Mouse (Mus musculus) myocyte (in vitro differentiated cells): ENCODE measurements at regions not wholly inside any gene's neighbourhood (a gene's known extent, or its start where the extent isn't known, plus 50 kb on each side); places are given as distances from the start of the nearest gene placed in this dataset.
A peak's percentile ranks its signal among the peaks of the same experiment; 100 is the strongest.

ENCODE experiments used
- H3K27me3 ChIP-seq: one replicate; pipeline ENCODE4 v1.6.1; 2011; ENCODE audit not compliant: control insufficient read depth, insufficient read depth, insufficient read length
- H3K36me3 ChIP-seq: one replicate; pipeline ENCODE4 v1.6.1; 2011; ENCODE audit not compliant: control insufficient read depth, insufficient read depth
- H3K4me2 ChIP-seq: one replicate; pipeline ENCODE4 v1.6.1; 2011; ENCODE audit warnings: low read depth, control low read depth
- H3K4me3 ChIP-seq: one replicate; pipeline ENCODE4 v1.5.1; 2011; ENCODE audit warnings: mild to moderate bottlenecking, control low read depth, moderate library complexity
- H3K79me2 ChIP-seq: one replicate; pipeline ENCODE4 v1.6.1; 2011; ENCODE audit not compliant: control insufficient read depth, insufficient read depth
- H3ac ChIP-seq: one replicate; pipeline ENCODE4 v1.6.1; 2011; ENCODE audit not compliant: control insufficient read depth, insufficient read length
- CEBPB ChIP-seq: IDR thresholded peaks from 2 replicates; pipeline ENCODE4 v1.6.1; 2011; ENCODE audit warnings: mild to moderate bottlenecking, moderate library complexity; ENCODE audit not compliant: poor library complexity, insufficient read depth, severe bottlenecking
- E2F4 ChIP-seq: IDR thresholded peaks from one replicate; pipeline ENCODE4 v1.6.1; 2011; ENCODE audit warnings: mild to moderate bottlenecking, control low read depth, moderate library complexity; ENCODE audit not compliant: insufficient read depth
- MAX ChIP-seq: IDR thresholded peaks from one replicate; pipeline ENCODE4 v1.6.1; 2011; ENCODE audit warnings: low read depth, mild to moderate bottlenecking, control low read depth
- MYOD1 ChIP-seq, 3 experiments: IDR thresholded peaks; one replicate each; pipeline ENCODE4 v1.6.1; 2011; ENCODE audit warnings: control low read depth in 2 of 3, low read depth in 2 of 3, mild to moderate bottlenecking in 2 of 3, moderate library complexity in 1 of 3; ENCODE audit not compliant: insufficient read length in 2 of 3, control insufficient read depth in 1 of 3
- MYOG ChIP-seq, 3 experiments: IDR thresholded peaks; one replicate each; pipeline ENCODE4 v1.6.1; 2011; ENCODE audit warnings: control low read depth in 2 of 3, low read depth in 2 of 3, mild to moderate bottlenecking in 2 of 3; ENCODE audit not compliant: insufficient read length in 2 of 3, control insufficient read depth in 1 of 3, insufficient read depth in 1 of 3
- POLR2A ChIP-seq: IDR thresholded peaks from one replicate; pipeline ENCODE4 v1.6.1; 2011; ENCODE audit warnings: low read depth, mild to moderate bottlenecking, control low read depth, moderate library complexity; ENCODE audit not compliant: insufficient read length
- POLR2AphosphoS2 ChIP-seq: IDR thresholded peaks from one replicate; pipeline ENCODE4 v1.6.1; 2011; ENCODE audit warnings: low read depth, control low read depth; ENCODE audit not compliant: insufficient read length
- REST ChIP-seq: IDR thresholded peaks from one replicate; pipeline ENCODE4 v1.6.1; 2011; ENCODE audit warnings: mild to moderate bottlenecking, control low read depth, moderate library complexity; ENCODE audit not compliant: insufficient read depth, insufficient read length
- SRF ChIP-seq: IDR thresholded peaks from one replicate; pipeline ENCODE4 v1.6.1; 2011; ENCODE audit warnings: low read depth; ENCODE audit not compliant: control insufficient read depth, insufficient read length
- TCF12 ChIP-seq: IDR thresholded peaks from one replicate; pipeline ENCODE4 v1.6.1; 2011; ENCODE audit warnings: mild to moderate bottlenecking, control low read depth; ENCODE audit not compliant: poor library complexity, insufficient read depth, severe bottlenecking
- TCF3 ChIP-seq: IDR thresholded peaks from one replicate; pipeline ENCODE4 v1.6.1; 2011; ENCODE audit warnings: low read depth, control low read depth; ENCODE audit not compliant: insufficient read length
- USF1 ChIP-seq: IDR thresholded peaks from one replicate; pipeline ENCODE4 v1.6.1; 2011; ENCODE audit warnings: low read depth, mild to moderate bottlenecking, control low read depth, moderate library complexity

DNA sequence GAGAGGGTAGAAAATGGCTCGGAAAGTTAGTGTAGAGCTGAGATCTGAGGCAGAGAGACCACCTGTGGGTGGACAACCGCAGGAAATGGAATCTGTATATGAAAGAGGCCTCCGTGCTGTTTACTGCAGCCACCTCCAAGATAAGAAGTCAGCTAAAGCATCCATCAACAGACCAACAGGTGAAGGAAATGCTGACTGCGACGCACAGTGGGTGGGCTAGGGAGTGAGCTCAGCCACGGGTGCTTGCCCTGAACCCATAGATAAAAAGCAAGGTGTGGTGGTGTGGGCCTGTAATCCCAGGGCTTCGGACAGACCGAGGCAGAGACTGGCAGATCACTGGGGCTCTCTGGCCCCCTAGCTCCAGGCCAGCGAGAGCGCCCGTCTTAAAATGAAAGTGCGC lies 83.0 kb upstream of the Tle3 start:
- Histone ChIP-seq H3K4me3 (no peak overlapping the region), H3K79me2 (no peaks in the 10 kb centered on the region), H3K36me3 (no peaks in the 10 kb centered on the region), H3K27me3 (no peaks in the 10 kb centered on the region), H3K4me2 (no peak overlapping the region), H3ac (no peak overlapping the region)
- no peak for TF ChIP-seq MYOD1 (IDR thresholded peaks at IDR 0.05; ENCODE audit: control insufficient read depth in 1 of 3, insufficient read length in 2 of 3, low read depth in 2 of 3)
- no peak for TF ChIP-seq MYOG (IDR thresholded peaks at IDR 0.05; ENCODE audit: control insufficient read depth in 1 of 3, insufficient read depth in 1 of 3, insufficient read length in 2 of 3, low read depth in 2 of 3)
- no peak for TF ChIP-seq E2F4
- no peak for TF ChIP-seq TCF3
- TF ChIP-seq CEBPB: no peak
- no peak for TF ChIP-seq SRF
- TF ChIP-seq POLR2AphosphoS2: no peak
- TF ChIP-seq TCF12: no peak

DNA sequence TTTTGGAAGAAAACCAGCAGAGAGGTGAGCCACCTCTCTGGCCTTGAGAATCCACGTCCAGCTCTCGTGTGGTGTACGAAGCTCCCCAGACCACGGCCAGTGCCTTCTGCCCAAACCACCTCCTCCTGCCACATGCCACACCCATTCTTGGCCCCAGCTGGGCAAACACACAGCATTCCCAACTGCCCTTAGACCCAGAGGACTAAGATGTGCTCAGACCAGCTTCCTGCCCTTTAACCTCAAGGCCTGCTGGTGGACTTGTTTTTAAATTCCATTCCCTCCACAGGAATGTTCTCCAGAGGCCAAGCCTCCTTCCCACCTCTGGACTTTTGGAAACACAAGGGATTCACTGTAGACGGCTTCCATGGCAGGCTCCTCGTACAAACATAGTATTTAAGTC lies 82.5 kb upstream of the Tle3 start:
- Histone ChIP-seq H3K4me2 (peak overlapping the region; percentile 44), H3ac (no peak overlapping the region), H3K36me3 (no peaks in the 10 kb centered on the region), H3K27me3 (no peaks in the 10 kb centered on the region), H3K4me3 (no peak overlapping the region), H3K79me2 (no peaks in the 10 kb centered on the region)
- TF ChIP-seq MAX: no peak
- TF ChIP-seq TCF12: peak; percentile 88
- TF ChIP-seq SRF: no peak
- peak in 2 of 3 experiments; percentile 73 to 90 for TF ChIP-seq MYOD1 (IDR thresholded peaks at IDR 0.05; ENCODE audit: control insufficient read depth in 1 of 3, insufficient read length in 2 of 3, low read depth in 2 of 3)
- TF ChIP-seq MYOG (IDR thresholded peaks at IDR 0.05; ENCODE audit: control insufficient read depth in 1 of 3, insufficient read depth in 1 of 3, insufficient read length in 2 of 3, low read depth in 2 of 3): peak; percentile 58 to 94 (median 70)
- TF ChIP-seq TCF3: peak; percentile 88
- no peak for TF ChIP-seq POLR2AphosphoS2
- no peak for TF ChIP-seq POLR2A
- no peak for TF ChIP-seq E2F4
- 0 out of 2 replicates have a peak, but pooled peaks have one; percentile 36 for TF ChIP-seq CEBPB
- no peak for TF ChIP-seq USF1

DNA sequence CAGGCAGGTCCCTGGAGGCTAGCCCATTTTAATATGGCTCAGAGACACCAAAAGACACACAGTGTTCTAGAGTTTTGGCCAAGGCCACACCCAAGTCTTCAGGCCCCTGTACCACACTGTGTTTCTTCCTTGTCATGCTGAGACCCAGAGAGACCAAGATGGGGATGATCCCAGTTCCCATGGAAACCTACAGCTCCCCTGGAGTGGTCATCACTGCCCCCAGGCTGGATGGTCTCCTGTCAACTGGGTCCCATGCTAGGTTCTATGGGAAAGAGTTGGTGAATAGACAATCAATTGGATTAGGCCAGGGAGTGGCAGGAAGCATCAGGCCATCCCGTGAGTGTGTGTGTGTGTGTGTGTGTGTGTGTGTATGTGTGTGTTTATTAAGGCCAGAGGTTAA lies 80.5 kb upstream of the Tle3 start:
- no peaks in the 10 kb centered on the region for H3K27me3 ChIP-seq
- H3K36me3 ChIP-seq: no peaks in the 10 kb centered on the region
- no peaks in the 10 kb centered on the region for H3K79me2 ChIP-seq
- no peak overlapping the region for H3K4me3 ChIP-seq
- no peak for TF ChIP-seq E2F4
- TF ChIP-seq MYOG (IDR thresholded peaks at IDR 0.05; ENCODE audit: control insufficient read depth in 1 of 3, insufficient read depth in 1 of 3, insufficient read length in 2 of 3, low read depth in 2 of 3): no peak
- no peak for TF ChIP-seq POLR2A
- TF ChIP-seq USF1: no peak
- TF ChIP-seq POLR2AphosphoS2: no peak
- TF ChIP-seq MYOD1 (IDR thresholded peaks at IDR 0.05; ENCODE audit: control insufficient read depth in 1 of 3, insufficient read length in 2 of 3, low read depth in 2 of 3): no peak
- no peak for TF ChIP-seq CEBPB
- TF ChIP-seq TCF3: no peak
- TF ChIP-seq MAX: no peak
- TF ChIP-seq TCF12: no peak
- no peak for TF ChIP-seq REST
- no peak for TF ChIP-seq SRF
- H3ac ChIP-seq: no peak overlapping the region
- no peak overlapping the region for H3K4me2 ChIP-seq

DNA sequence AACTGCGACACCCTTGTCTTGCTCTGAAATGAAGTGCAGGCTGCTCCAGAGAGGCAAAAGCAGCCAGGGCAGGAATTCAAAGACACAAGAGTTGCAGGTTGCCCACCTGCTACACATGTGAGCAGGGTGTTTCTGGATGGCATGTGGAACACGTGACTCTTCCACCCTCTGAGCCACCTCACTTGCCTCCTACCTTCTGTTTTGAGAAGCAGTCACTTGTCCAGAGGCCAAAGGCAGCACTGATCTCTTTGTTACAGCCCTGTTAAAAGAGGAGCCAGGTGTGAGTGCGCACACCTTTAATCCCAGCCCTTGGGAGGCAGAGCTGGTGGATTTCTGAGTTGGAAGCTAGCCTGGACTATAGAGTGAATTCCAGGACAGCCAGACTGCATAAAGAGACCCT lies 79.7 kb upstream of the Tle3 start:
- Histone ChIP-seq H3K4me2 (no peak overlapping the region), H3K4me3 (no peak overlapping the region), H3K36me3 (no peaks in the 10 kb centered on the region), H3K27me3 (no peaks in the 10 kb centered on the region), H3ac (no peak overlapping the region), H3K79me2 (no peaks in the 10 kb centered on the region)
- no peak for TF ChIP-seq SRF
- no peak for TF ChIP-seq CEBPB
- no peak for TF ChIP-seq REST
- no peak for TF ChIP-seq MYOD1 (IDR thresholded peaks at IDR 0.05; ENCODE audit: control insufficient read depth in 1 of 3, insufficient read length in 2 of 3, low read depth in 2 of 3)
- no peak for TF ChIP-seq USF1

DNA sequence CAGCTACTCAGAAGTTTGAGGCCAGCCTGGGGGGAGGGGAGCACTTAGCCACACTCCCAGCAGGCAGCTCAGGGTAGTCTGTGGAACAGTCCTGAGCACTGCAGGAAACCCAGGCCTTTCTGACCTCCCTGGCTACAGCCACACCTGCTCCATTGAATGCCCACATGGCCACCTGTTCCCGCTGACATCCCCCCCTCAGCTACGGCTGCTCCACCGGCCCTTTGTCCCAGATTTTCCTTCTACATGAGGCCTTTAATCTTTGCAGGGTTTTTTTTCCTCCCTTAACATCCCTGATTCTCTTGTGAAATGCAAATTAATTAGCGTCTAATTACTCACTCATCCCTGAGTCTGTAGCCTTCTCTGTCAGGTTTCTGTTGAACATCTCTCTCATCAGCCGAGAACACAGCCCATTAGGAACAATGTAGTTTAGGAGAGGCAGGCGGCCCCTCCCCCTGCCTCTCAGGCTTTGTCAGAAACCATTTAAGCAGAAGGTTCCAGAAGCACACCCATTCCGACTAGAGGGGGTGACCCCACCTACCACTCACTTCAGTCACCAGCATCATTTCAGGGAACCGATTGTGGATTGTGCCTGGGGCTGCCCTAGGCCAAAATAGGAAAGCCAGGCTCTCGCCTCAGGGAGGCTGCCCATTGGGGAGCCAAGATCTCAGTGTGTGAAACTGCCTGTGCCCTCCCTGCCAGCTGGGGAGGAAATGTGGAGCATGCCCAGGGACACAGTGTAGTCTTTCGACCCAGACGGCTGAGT lies 78.8 kb upstream of the Tle3 start:
- H3K27me3 ChIP-seq: no peaks in the 10 kb centered on the region
- TF ChIP-seq USF1: no peak
- TF ChIP-seq TCF3: no peak
- no peak for TF ChIP-seq MYOD1 (IDR thresholded peaks at IDR 0.05; ENCODE audit: control insufficient read depth in 1 of 3, insufficient read length in 2 of 3, low read depth in 2 of 3)
- TF ChIP-seq CEBPB: no peak
- TF ChIP-seq SRF: no peak
- no peak for TF ChIP-seq E2F4
- TF ChIP-seq REST: no peak
- TF ChIP-seq MYOG (IDR thresholded peaks at IDR 0.05; ENCODE audit: control insufficient read depth in 1 of 3, insufficient read depth in 1 of 3, insufficient read length in 2 of 3, low read depth in 2 of 3): no peak
- TF ChIP-seq TCF12: no peak
- TF ChIP-seq MAX: no peak
- no peak for TF ChIP-seq POLR2AphosphoS2
- no peak for TF ChIP-seq POLR2A
- no peak overlapping the region for H3K4me3 ChIP-seq
- H3K36me3 ChIP-seq: no peaks in the 10 kb centered on the region
- H3K4me2 ChIP-seq: no peak overlapping the region
- H3K79me2 ChIP-seq: no peaks in the 10 kb centered on the region
- H3ac ChIP-seq: no peak overlapping the region
